Mouse (Mus musculus) heart, adult 8-10 months (tissue): ENCODE measurements around the gene Eid2. TPM values are rescaled to one million over a fixed set of nuclear protein-coding genes. Genes with fewer than 3 reads are reported as not detected.

ENCODE experiments used
- DNase-seq: peaks from one replicate; pipeline ENCODE4 v3.0.0; 2022; ENCODE audit warnings: low spot score
- total RNA-seq, 4 experiments: library from RNA; stranded (reverse); gene quantifications; 2 replicates each; pipeline ENCODE4 v1.2.4; 2022

The Eid2 gene
- total RNA-seq, 4 experiments from 2014 or later = 11.8 to 14.4 (median 13.3) TPM

DNA sequence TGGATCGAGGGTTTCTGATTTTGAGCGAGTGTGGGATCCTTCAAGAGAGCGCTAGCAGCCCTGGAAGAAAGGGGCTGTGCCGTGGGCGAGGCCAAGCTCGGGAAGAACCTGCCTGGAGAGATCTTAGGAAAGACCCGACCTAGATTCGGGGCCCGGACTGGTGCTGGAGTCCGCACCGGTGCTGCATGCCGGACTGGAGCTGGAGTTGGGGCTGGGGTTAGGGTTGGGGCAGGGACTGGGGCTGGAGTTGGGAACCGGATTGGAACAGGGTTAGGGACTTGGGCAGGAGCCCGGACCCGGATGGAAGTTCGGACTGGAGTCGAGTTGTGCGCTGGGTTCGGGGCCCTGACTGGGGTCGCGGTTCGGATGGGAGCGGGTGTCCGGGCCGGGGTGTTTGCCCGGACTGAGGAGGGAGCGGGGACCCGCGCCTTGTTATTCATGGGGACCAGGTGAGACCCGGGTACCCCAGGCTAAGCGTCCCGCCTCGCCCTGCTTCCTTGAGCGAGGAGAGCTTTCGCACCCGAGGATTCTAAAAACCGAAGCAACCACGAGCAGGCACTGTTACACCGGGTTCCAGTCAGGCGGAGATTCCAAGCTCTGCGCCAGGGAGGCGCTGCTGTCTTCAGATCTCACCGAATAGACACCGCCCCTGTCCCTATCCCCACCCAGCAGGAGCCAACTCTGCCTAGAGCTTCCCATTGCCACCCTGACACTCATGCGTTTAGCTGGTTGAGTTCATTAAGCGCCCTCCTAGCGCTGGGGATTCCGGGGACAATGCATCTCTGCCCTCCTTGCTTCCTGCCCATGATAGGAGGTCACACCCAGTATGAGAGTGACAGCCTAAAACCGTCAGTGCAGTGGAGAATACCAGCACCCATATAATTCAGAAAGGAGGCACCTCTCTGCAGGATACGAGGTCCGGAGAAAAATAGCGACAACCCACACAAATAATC, 23.2 kb downstream of the Eid2 start, which contains the start of gene Selenov:
Selenov (minus strand) TSS at position 549 of the 953 bp plus-strand sequence.
- no peak for DNase-seq

DNA sequence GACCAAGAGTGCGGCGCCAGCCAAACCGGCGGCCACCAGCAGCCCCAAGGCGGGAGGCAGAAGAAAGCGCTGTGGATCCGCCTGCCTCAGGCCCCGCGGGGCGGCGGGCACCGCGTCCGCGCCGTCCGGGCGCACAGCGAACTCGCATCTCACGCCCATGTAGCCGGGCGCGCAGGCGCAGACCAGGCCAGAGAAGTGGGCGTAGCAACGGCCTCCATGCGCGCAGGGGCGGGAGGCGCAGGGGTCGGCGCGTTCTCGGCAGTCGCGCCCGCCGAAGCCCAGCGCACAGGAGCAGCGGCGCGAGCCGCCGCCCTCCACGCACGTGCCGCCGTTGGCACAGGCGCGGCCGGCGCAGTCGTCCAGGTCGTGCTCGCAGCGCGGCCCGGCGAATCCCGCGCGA, 26.8 kb downstream of the Eid2 start:
- DNase-seq = no peak

DNA sequence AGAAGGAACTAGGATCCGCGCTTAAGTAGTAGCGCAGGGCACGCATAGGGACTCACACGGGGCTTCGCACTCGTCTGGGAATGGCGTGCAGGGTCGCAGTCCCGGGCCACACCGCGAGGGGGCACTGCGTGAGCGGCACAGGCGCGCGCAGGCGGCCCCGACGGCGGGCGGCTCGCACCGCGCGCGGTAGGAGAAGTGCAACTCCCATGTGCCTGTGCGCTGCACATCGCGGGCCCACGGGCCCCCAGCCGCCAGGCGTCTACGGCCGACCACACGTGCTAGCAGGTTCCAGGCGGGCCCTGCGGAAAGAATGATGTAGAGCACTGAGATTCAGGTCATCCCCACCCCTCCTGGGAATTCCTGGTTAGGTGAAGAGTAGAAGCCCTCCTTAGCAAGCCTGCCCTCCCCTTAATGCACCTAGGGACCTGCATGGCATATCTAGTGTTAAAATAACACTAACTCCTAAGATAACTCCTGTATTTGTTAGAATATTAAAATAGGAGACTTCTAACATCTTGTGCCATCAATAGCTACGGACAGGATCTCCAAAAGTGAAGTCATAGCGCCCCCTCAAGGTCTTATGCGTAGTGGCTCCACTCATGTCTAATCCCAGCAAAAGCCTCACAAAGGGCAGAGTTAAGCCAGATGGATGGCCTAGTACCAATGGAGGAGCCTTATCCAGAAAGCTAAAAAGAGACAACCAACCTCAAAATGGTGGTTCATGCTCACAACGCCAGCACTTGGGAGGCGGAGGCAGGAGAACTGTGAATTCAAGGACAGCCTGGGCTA, 31.4 kb downstream of the Eid2 start:
- DNase-seq = no peak

DNA sequence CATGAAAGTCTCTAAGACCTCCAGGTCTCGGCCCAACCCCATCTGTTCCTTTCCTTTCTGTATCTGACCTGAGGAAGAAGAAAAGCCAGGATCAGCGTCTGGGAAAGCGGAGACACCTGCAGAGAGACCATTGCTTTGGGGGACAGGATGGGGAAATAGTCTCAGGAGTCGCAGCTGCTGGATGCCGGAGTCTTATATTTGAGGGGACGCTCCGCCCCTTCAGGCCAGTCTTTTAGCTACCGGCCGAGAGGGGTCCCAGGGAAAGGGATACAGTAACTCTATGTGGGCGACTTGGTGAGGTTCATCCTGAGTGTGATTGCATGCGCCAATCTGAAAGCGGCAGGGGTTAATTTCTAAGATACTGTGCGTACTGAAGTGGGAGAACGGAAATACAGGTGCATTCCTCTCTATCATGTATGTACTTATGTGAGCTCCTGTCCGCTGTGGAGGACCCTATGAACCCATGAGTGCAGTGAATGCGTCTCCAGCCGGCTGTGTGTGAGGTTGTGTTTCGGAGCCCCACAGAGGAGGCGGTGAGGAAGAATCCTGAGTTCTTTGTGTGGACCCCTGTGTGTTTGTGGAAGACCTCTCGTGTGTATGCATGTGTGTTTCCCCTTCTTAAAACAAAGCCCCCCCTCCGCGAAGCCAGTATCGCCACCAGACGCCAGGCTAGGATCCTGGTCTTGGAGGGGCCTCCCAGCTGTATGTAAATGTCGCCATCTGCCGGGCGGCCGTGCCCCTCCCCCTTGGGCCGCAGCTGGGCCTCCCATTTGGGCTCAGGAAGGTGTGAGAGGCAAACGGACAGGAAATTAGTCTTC, 34.1 kb downstream of the Eid2 start, which contains the start of gene Dll3:
Dll3 (minus strand) TSS at position 623 of the 818 bp plus-strand sequence.
- peak; percentile 28 for DNase-seq

DNA sequence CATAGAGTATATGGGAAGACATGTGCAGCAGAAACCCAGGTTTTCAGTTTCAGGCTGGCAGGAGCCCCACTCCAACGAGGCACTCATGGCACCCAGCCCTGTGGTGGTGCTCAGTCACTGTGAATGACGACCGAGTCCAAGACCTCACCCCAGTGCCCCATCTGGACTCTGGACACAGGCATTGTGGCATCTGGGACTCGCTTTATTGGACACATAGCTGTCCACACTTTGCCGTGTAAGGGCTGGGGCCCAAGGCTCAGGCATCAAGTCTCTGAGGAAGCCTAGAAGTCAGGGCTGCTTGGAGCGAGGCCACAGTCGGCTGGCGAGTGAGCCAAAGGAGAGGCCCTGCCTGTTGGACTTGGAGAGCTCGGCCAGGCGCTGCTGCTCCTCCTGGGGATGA, 38.0 kb downstream of the Eid2 start:
- no peak for DNase-seq

DNA sequence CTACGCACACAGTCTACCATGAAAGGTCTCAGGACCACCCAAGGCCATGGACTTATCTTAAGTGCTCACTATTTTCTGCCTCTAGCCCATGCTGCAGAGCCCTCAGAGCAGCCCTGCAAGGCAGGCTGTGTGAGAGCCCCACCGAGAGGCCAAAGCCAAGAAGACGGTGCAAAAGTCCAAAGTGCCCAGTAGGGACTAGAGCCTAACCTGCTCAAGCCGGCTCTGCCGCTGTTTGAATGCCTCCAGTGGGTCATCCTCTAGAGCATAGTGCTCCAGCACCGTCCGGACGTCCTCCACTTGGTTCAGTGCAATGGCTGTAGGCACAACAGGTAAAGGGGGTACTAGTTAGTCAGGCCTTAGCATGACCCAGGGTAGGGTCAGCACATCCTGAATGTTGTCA, 38.5 kb downstream of the Eid2 start:
- no peak for DNase-seq

DNA sequence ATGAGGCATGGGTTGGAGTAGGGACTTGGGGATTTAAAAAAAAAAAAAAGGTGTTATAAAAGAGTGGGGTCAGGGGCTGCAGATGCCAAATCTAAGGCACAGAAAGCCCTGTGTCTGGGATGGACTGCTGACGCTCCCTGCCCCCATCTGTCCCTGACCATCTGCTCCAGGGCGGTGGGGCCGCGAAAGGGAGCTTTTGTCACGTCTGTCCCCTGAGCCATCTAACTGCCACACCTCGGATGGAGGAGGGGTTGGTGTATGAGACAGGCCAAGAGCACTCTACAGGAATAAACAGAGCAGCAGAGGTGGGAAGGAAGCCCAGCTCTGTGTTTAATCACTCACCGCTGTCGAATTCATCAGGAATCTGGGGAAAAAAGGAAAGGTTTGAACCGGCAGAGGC, 42.1 kb downstream of the Eid2 start:
- DNase-seq = no peak

DNA sequence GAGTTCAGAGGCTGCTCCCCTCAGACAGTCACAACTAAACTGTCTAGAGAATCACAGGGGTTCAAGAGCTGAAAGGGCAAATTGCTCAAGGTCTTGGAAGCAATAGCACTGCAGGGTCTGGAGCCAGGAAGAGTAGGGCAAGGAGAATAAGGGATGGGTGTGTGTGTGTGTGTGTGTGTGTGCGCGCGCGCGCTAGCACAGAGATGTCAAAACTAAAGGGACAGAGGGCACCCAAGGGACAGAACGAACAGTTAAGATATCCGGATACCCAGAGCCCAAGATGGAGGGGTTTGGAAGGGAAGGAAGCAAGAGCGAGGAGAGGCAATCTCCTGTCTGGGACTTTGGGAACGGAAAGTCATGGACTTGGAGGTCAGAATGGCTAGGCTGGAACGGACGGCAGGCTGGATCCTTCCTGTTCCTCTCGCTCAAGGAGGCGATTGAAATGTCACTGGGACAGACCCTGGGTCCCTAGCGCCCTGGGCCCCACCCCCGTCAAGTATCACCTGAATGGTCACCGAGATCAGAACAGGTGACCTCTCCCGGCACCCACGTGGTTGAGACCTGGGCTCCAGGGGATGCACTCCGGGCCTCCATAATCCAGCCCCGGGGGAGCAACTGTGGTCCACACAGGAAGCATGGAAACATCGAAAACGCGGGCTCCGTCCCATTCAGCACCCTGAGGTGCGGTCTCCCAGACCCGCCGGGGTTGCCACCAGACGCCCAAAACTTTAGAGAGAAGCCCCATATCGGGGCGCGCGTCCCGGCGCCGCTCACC, 43.7 kb downstream of the Eid2 start:
- no peak for DNase-seq

DNA sequence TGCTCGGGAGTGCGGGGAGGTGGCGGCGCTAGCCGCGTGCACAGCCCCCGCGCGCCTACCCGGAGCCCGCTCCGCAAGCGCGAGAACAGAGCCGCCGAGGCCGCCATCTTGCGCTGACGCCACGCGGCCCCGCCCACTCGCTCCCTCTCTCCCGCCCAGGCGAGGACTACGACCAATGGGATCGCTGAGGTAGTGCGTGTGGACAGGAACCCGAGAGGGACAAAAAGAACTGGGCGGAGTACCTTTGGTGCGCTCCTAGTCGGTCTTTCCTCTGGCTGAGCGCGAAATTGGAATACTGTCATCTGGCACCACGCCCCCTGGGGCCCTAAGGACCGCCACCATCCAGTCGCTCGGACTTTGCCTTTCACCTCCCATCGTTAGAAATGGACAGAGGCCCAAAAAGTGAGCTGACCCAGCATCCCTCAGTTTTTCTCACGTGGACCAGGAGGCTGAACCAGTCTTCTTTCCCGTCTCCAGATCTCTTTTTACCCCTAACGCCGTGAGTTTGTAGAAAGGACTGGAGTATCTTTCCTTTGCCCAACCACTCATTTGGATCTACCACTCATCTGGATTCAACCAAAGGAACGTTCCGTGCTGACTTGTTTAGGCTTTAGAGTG, 44.4 kb downstream of the Eid2 start, which contains the start of gene Timm50:
Timm50 (minus strand) TSS at position 147 of the 618 bp plus-strand sequence.
- peak; percentile 99 for DNase-seq

DNA sequence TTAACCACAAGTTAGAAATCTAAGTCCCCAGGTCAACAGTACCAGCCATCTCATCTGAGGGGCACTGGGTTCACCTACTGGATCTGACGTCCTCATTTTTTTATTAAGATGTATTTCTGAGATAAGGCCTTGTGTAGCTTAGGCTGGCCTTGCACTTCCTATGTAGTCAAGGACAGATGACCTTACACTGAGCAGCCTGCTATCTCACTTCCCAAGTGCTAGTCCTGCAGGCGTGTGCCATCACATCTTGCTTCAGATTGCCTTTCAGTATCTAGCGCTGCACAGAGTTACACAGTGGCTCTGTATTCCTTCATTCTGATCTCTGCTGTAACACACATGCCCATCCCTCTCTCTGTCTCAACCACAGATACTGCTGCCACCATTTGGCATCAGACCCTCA, 50.4 kb downstream of the Eid2 start:
- DNase-seq = no peak

DNA sequence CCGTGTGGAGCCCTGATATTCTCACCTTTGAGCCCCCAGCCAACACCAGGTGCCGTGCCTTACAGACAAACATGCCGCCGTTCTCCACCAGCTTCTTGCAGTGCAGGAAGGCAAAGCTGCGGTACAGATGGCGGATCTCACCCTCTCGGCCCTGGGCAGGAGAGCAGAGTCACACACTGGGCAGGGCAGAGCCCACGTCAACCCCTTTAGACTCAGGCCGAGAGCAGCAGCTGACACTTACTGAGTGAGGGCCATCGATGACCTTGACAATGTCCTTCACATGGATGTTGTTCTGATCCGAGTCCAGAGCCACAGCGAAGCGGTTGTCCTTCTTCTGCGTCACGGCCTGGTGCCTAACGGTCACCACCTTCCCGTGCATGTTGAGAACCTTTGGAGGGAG, 51.0 kb downstream of the Eid2 start:
- DNase-seq = no peak

Other genes starting within 250 kb of the Eid2 start
- gene Psmc4, start 217.8 kb upstream of the Eid2 start, total RNA-seq = 10 to 100 TPM; 72.5 to 86.7 (median 82.7) TPM
- not detected for gene Fcgbp, start 196.6 kb upstream of the Eid2 start, total RNA-seq
- gene 9530053A07Rik, start 138.4 kb upstream of the Eid2 start, total RNA-seq = not detected
- gene Fbl, start 98.2 kb upstream of the Eid2 start, total RNA-seq = 10 to 100 TPM; 31.1 to 33.6 (median 32.1) TPM
- gene Dyrk1b, start 88.4 kb upstream of the Eid2 start, total RNA-seq = 10 to 100 TPM; 24.0 to 34.6 (median 31.8) TPM
- 10 to 100 TPM; 13.7 to 16.8 (median 15.2) TPM for gene Eid2b, start 9.9 kb downstream of the Eid2 start, total RNA-seq
- gene Selenov, start 23.3 kb downstream of the Eid2 start, total RNA-seq = not detected
- not detected for gene Dll3, start 34.4 kb downstream of the Eid2 start, total RNA-seq
- gene Timm50, start 44.2 kb downstream of the Eid2 start, total RNA-seq = 10 to 100 TPM; 59.2 to 68.5 (median 64.4) TPM
- 10 to 100 TPM; 56.0 to 63.2 (median 57.6) TPM for gene Supt5, start 70.9 kb downstream of the Eid2 start, total RNA-seq
- gene Rps16, start 82.8 kb downstream of the Eid2 start, total RNA-seq = 100 to 1,000 TPM; 472 to 574 (median 541) TPM
- gene Plekhg2, start 104.7 kb downstream of the Eid2 start, total RNA-seq = 10 to 100 TPM in 3 of 4 experiments, 1 to 10 TPM in 1; 8.9 to 13.2 (median 11.2) TPM
- gene Zfp36, start 112.4 kb downstream of the Eid2 start, total RNA-seq = 10 to 100 TPM; 12.2 to 40.6 (median 16.5) TPM
- gene Med29, start 124.8 kb downstream of the Eid2 start, total RNA-seq = 10 to 100 TPM; 19.5 to 24.0 (median 22.2) TPM
- gene Paf1, start 125.1 kb downstream of the Eid2 start, total RNA-seq = 10 to 100 TPM; 35.7 to 44.4 (median 39.1) TPM
- 1 to 10 TPM; 3.5 to 5.7 (median 4.8) TPM for gene Gmfg, start 169.6 kb downstream of the Eid2 start, total RNA-seq
- gene Lrfn1, start 184.1 kb downstream of the Eid2 start, total RNA-seq = under 1 TPM; 0.43 to 0.82 (median 0.61) TPM
- not detected for gene Ifnl2, start 242.6 kb downstream of the Eid2 start, total RNA-seq